9 mouse cellular contexts compared by ENCODE assay signal in genomic region chr3:93447138-93447841, GRCm38 (mm10). TPM values are rescaled to one million over a fixed set of nuclear protein-coding genes. Genes with fewer than 3 reads are reported as not detected.
DNase-seq lines count a peak whose midpoint lies in the region; ATAC-seq lines count a peak whose summit lies in the region.
"Had no signal": no experiment of that assay in that cellular context is flagged by ENCODE, and none has a peak within 500 bp of the region (broad histone marks: within the 10 kb centered on the region; RNA-seq: fewer than 3 reads in every experiment).

No protein-coding gene starts in this region.

- peak overlapping the region; percentile 30 for H3K9ac ChIP-seq in embryonic facial prominence, embryonic 12.5 days
- peak overlapping the region; percentile 56 for H3K9ac ChIP-seq in heart, embryonic 12.5 days
- H3K9ac ChIP-seq in kidney, embryonic 16.5 days (replicated peaks; ENCODE audit: low read length), result peak overlapping the region; percentile 63
- H3K9ac ChIP-seq in midbrain, embryonic 16.5 days (ENCODE audit: low read depth, low read length), result peak overlapping the region; percentile 60

- intact Hi-C loops in heart, postnatal 25 days (cut with DNase I), result no loop called here

- WGBS in embryonic facial prominence, embryonic 12.5 days, result under 1% methylated on average over 59 of the region's 59 CpGs
- WGBS in heart, embryonic 12.5 days, result under 1% methylated on average over 59 of the region's 59 CpGs
- under 1% methylated on average over 59 of the region's 59 CpGs for WGBS in kidney, embryonic 16.5 days
- WGBS in midbrain, embryonic 16.5 days, result under 1% methylated on average over 59 of the region's 59 CpGs

- ATAC-seq in embryonic facial prominence, embryonic 12.5 days (ENCODE audit: insufficient number of reproducible peaks, insufficient read depth, low FRiP score, low TSS enrichment), result peak; percentile 38; the same call in 1 of the 2 replicates
- peak; percentile 42; the same call in 1 of the 2 replicates for ATAC-seq in heart, embryonic 12.5 days (ENCODE audit: insufficient number of reproducible peaks, low FRiP score)
- peak; percentile 71 for ATAC-seq in kidney, embryonic 16.5 days (ENCODE audit: low FRiP score, low TSS enrichment)
- ATAC-seq in midbrain, embryonic 16.5 days, result peak; percentile 72

- peak overlapping the region; percentile 51 for H3K4me3 ChIP-seq in embryonic facial prominence, embryonic 12.5 days
- peak overlapping the region; percentile 67 for H3K4me3 ChIP-seq in heart, embryonic 12.5 days
- H3K4me3 ChIP-seq in kidney, embryonic 16.5 days (ENCODE audit: low read length), result peak overlapping the region; percentile 57
- H3K4me3 ChIP-seq in midbrain, embryonic 16.5 days (ENCODE audit: low read depth, low read length), result peak overlapping the region; percentile 54

- H3K4me1 ChIP-seq in embryonic facial prominence, embryonic 12.5 days, result peaks cover 13% of the 10 kb centered on the region; the same call in 1 of the 2 replicates
- peaks cover 13% of the 10 kb centered on the region for H3K4me1 ChIP-seq in heart, embryonic 12.5 days (replicated peaks)
- H3K4me1 ChIP-seq in kidney, embryonic 16.5 days (ENCODE audit: insufficient read depth, low read length), result peaks cover 29% of the 10 kb centered on the region
- peaks cover 17% of the 10 kb centered on the region for H3K4me1 ChIP-seq in midbrain, embryonic 16.5 days (ENCODE audit: control insufficient read depth, insufficient read depth, low read length)

- H3K36me3 ChIP-seq in embryonic facial prominence, embryonic 12.5 days, result no peaks in the 10 kb centered on the region
- no peaks in the 10 kb centered on the region for H3K36me3 ChIP-seq in heart, embryonic 12.5 days
- H3K36me3 ChIP-seq in kidney, embryonic 16.5 days (ENCODE audit: insufficient read depth, low read length), result no peaks in the 10 kb centered on the region
- H3K36me3 ChIP-seq in midbrain, embryonic 16.5 days (ENCODE audit: control insufficient read depth, insufficient read depth, low read length), result no peaks in the 10 kb centered on the region

- H3K9me3 ChIP-seq in embryonic facial prominence, embryonic 12.5 days, result no peaks in the 10 kb centered on the region
- no peaks in the 10 kb centered on the region for H3K9me3 ChIP-seq in heart, embryonic 12.5 days (replicated peaks)
- no peaks in the 10 kb centered on the region for H3K9me3 ChIP-seq in kidney, embryonic 16.5 days (ENCODE audit: low read length)
- no peaks in the 10 kb centered on the region for H3K9me3 ChIP-seq in midbrain, embryonic 16.5 days (replicated peaks; ENCODE audit: control insufficient read depth, low read length, poor library complexity, severe bottlenecking)

- H3K27me3 ChIP-seq in embryonic facial prominence, embryonic 12.5 days, result peaks cover 29% of the 10 kb centered on the region
- peaks cover 19% of the 10 kb centered on the region for H3K27me3 ChIP-seq in heart, embryonic 12.5 days (replicated peaks)
- peaks cover 26% of the 10 kb centered on the region for H3K27me3 ChIP-seq in kidney, embryonic 16.5 days (ENCODE audit: insufficient read depth, low read length)
- H3K27me3 ChIP-seq in midbrain, embryonic 16.5 days (ENCODE audit: control insufficient read depth, insufficient read depth, low read depth, low read length), result peaks cover 9% of the 10 kb centered on the region; the same call in 1 of the 2 replicates
- H3K27me3 ChIP-seq: CH12.LX had no signal

- no peak overlapping the region for H3K27ac ChIP-seq in embryonic facial prominence, embryonic 12.5 days
- H3K27ac ChIP-seq in heart, embryonic 12.5 days (ENCODE audit: poor library complexity, severe bottlenecking), result no peak overlapping the region
- H3K27ac ChIP-seq in kidney, embryonic 16.5 days (ENCODE audit: low read length), result 0 out of 2 replicates have a peak overlapping the region, but pooled peaks have one; percentile 41
- H3K27ac ChIP-seq in midbrain, embryonic 16.5 days (ENCODE audit: low read length), result peak overlapping the region; percentile 14; the same call in 1 of the 2 replicates

- H3K4me2 ChIP-seq in embryonic facial prominence, embryonic 12.5 days (replicated peaks), result peak overlapping the region; percentile 81
- H3K4me2 ChIP-seq in heart, embryonic 12.5 days, result peak overlapping the region; percentile 98
- peak overlapping the region; percentile 67 for H3K4me2 ChIP-seq in kidney, embryonic 16.5 days (replicated peaks; ENCODE audit: low read depth, low read length)
- H3K4me2 ChIP-seq in midbrain, embryonic 16.5 days (ENCODE audit: low read length), result peak overlapping the region; percentile 82

- peak; percentile 93 for DNase-seq in heart, adult 11 months
- DNase-seq in heart, postnatal 25 days (ENCODE audit: low spot score), result no peak
- peak; percentile 55 for DNase-seq in liver
- peak; percentile 57 for DNase-seq in testis, postnatal 10 days (ENCODE audit: low spot score)

RNA-seq across cellular contexts. Expression of gene Tchh, which starts 5.2 kb away (rescaled TPM):
- total RNA-seq in heart, postnatal 25 days (2021), result under 1 TPM; 0.03 to 0.05 TPM
- polyA plus RNA-seq in embryonic facial prominence, embryonic 12.5 days (2016; fragmentation: Nextera tagmentation; extraction: Ambion mirVana), result 0.65 and 0.76 TPM in 2 replicates
- 0.76 and 0.93 TPM in 2 replicates for polyA plus RNA-seq in heart, embryonic 12.5 days (2016; fragmentation: Nextera tagmentation; extraction: Ambion mirVana)
- polyA plus RNA-seq in kidney, embryonic 16.5 days (2015; fragmentation: Nextera tagmentation; extraction: Ambion mirVana), result 5.7 and 6.7 TPM in 2 replicates
- polyA plus RNA-seq in midbrain, embryonic 16.5 days (2015; fragmentation: Nextera tagmentation; extraction: Ambion mirVana), result 1.1 and 1.2 TPM in 2 replicates
- total RNA-seq: CH12.LX had no signal

RNA-seq across cellular contexts. Expression of gene Tchhl1, which starts 21.3 kb away (rescaled TPM):
- not detected for total RNA-seq in heart, postnatal 25 days (2021)
- not detected in 2 replicates for polyA plus RNA-seq in embryonic facial prominence, embryonic 12.5 days (2016; fragmentation: Nextera tagmentation; extraction: Ambion mirVana)
- not detected in 2 replicates for polyA plus RNA-seq in heart, embryonic 12.5 days (2016; fragmentation: Nextera tagmentation; extraction: Ambion mirVana)
- 0.64 and 0.66 TPM in 2 replicates for polyA plus RNA-seq in kidney, embryonic 16.5 days (2015; fragmentation: Nextera tagmentation; extraction: Ambion mirVana)
- polyA plus RNA-seq in midbrain, embryonic 16.5 days (2015; fragmentation: Nextera tagmentation; extraction: Ambion mirVana), result not detected in 2 replicates
- total RNA-seq: CH12.LX had no signal

RNA-seq across cellular contexts. Expression of gene Rptn, which starts 53.8 kb away (rescaled TPM):
- total RNA-seq in heart, postnatal 25 days (2021), result not detected
- polyA plus RNA-seq in embryonic facial prominence, embryonic 12.5 days (2016; fragmentation: Nextera tagmentation; extraction: Ambion mirVana), result not detected in 2 replicates
- not detected in 2 replicates for polyA plus RNA-seq in heart, embryonic 12.5 days (2016; fragmentation: Nextera tagmentation; extraction: Ambion mirVana)
- polyA plus RNA-seq in kidney, embryonic 16.5 days (2015; fragmentation: Nextera tagmentation; extraction: Ambion mirVana), result 0.10 TPM in 1 of 2 replicates, not detected in the other
- polyA plus RNA-seq in midbrain, embryonic 16.5 days (2015; fragmentation: Nextera tagmentation; extraction: Ambion mirVana), result not detected in 2 replicates
- total RNA-seq: CH12.LX had no signal

Comparison
In these comparisons a context has a peak if more than half of its experiments do, and no peak if none do; other contexts are left out.
1. H3K27ac ChIP-seq: peak in kidney, embryonic 16.5 days (single experiment) and midbrain, embryonic 16.5 days (single experiment); none in embryonic facial prominence, embryonic 12.5 days (single experiment) and heart, embryonic 12.5 days (single experiment).
2. Peak in every context shown above with its lines, with median percentiles within 50 percentile points of each other: ATAC-seq, H3K4me2 ChIP-seq, H3K4me3 ChIP-seq and H3K9ac ChIP-seq.